ENCODE assay signal across 10 mouse cellular contexts in genomic region chr13:29014066-29014826, GRCm38 (mm10).
A peak's percentile ranks its signal among the peaks of the same experiment; 100 is the strongest.
DNase-seq lines count a peak whose midpoint lies in the region; ATAC-seq and TF ChIP-seq lines count a peak whose summit lies in the region.
"Had no signal": no experiment of that assay in that cellular context is flagged by ENCODE, and none has a peak within 500 bp of the region (broad histone marks: within the 10 kb centered on the region; RNA-seq: fewer than 3 reads in every experiment).

No protein-coding gene starts in this region.

- H3K27ac ChIP-seq in layer of hippocampus, adult 2 months: peak overlapping the region; percentile 86
- no peak overlapping the region for H3K27ac ChIP-seq in liver, embryonic 11.5 days (ENCODE audit: low read depth, low read length)
- H3K27ac ChIP-seq in lung, postnatal 0 days (ENCODE audit: low read length): no peak overlapping the region
- H3K27ac ChIP-seq: stomach, embryonic 15.5 days had no signal

- H3K9ac ChIP-seq in liver, embryonic 11.5 days (ENCODE audit: low read depth, low read length): no peak overlapping the region
- H3K9ac ChIP-seq in lung, postnatal 0 days (replicated peaks; ENCODE audit: low read depth): no peak overlapping the region
- H3K9ac ChIP-seq: stomach, embryonic 15.5 days had no signal

- peak overlapping the region; percentile 59 for H3K4me3 ChIP-seq in layer of hippocampus, adult 2 months
- H3K4me3 ChIP-seq in liver, embryonic 11.5 days (ENCODE audit: low read depth, low read length): no peak overlapping the region
- no peak overlapping the region for H3K4me3 ChIP-seq in lung, postnatal 0 days (ENCODE audit: low read depth, low read length)
- H3K4me3 ChIP-seq: stomach, embryonic 15.5 days had no signal

- H3K9me3 ChIP-seq in liver, embryonic 11.5 days (ENCODE audit: control insufficient read depth, low read length): no peaks in the 10 kb centered on the region
- H3K9me3 ChIP-seq in lung, postnatal 0 days (ENCODE audit: low read length): no peaks in the 10 kb centered on the region
- H3K9me3 ChIP-seq: stomach, embryonic 15.5 days had no signal

- TF ChIP-seq EP300 in lung, postnatal 0 days (IDR thresholded peaks at IDR 0.05): no peak

- no peaks in the 10 kb centered on the region for H3K27me3 ChIP-seq in liver, embryonic 11.5 days (replicated peaks; ENCODE audit: control insufficient read depth, insufficient read depth, low read length)
- H3K27me3 ChIP-seq in lung, postnatal 0 days (replicated peaks; ENCODE audit: insufficient read depth, low read length): no peaks in the 10 kb centered on the region
- H3K27me3 ChIP-seq: stomach, embryonic 15.5 days had no signal

- DNase-seq in layer of hippocampus, adult 2 months (ENCODE audit: low spot score in 2 of 2): peak in 1 of 2 experiments; percentile 10
- no peak for DNase-seq in layer of hippocampus, adult 9-10 months (ENCODE audit: low spot score)
- peak; percentile 38 to 58 for DNase-seq in frontal cortex, postnatal 36 days (ENCODE audit: low spot score in 2 of 2)
- DNase-seq in left cerebral cortex, postnatal 10 days (ENCODE audit: extremely low spot score in 1 of 2, low spot score in 2 of 2): peak; percentile 13 to 30
- DNase-seq in right cerebral cortex, postnatal 25 days: peak; percentile 37
- DNase-seq in thymus, postnatal 14 days: no peak
- no peak for DNase-seq in liver, embryonic 11.5 days (ENCODE audit: low spot score)
- DNase-seq in lung, postnatal 0 days (ENCODE audit: low spot score): no peak
- DNase-seq: kidney, postnatal 14 days had no signal

- intact Hi-C loops in left cerebral cortex, postnatal 10 days (cut with DNase I): no loop called here

- H3K4me1 ChIP-seq in liver, embryonic 11.5 days (replicated peaks; ENCODE audit: control insufficient read depth, insufficient read depth, low read length): no peaks in the 10 kb centered on the region
- no peaks in the 10 kb centered on the region for H3K4me1 ChIP-seq in lung, postnatal 0 days (ENCODE audit: insufficient read depth, low read depth, low read length)
- H3K4me1 ChIP-seq: stomach, embryonic 15.5 days had no signal

- 84% methylated on average over 15 of the region's 15 CpGs for WGBS in liver, embryonic 11.5 days
- WGBS in lung, postnatal 0 days: 79% methylated on average over 15 of the region's 15 CpGs

- TF ChIP-seq CTCF in layer of hippocampus, adult 2 months (conservative IDR thresholded peaks at IDR 0.05): no peak
- no peak for TF ChIP-seq CTCF in lung, postnatal 0 days (IDR thresholded peaks at IDR 0.05)

- no peak overlapping the region for H3K4me2 ChIP-seq in liver, embryonic 11.5 days
- no peak overlapping the region for H3K4me2 ChIP-seq in lung, postnatal 0 days (replicated peaks; ENCODE audit: low read depth, low read length)
- H3K4me2 ChIP-seq: stomach, embryonic 15.5 days had no signal

- no peaks in the 10 kb centered on the region for H3K36me3 ChIP-seq in liver, embryonic 11.5 days (ENCODE audit: control insufficient read depth, insufficient read depth, low read length)
- H3K36me3 ChIP-seq in lung, postnatal 0 days (ENCODE audit: insufficient read depth, low read length): no peaks in the 10 kb centered on the region
- H3K36me3 ChIP-seq: stomach, embryonic 15.5 days had no signal

- no peak for ATAC-seq in liver, embryonic 11.5 days (replicated peaks; ENCODE audit: low FRiP score)
- ATAC-seq in lung, postnatal 0 days: no peak

Comparison
In these comparisons a context has a peak if more than half of its experiments do, and no peak if none do; other contexts are left out.
1. DNase-seq: peak in frontal cortex, postnatal 36 days (2 of 2), left cerebral cortex, postnatal 10 days (2 of 2) and right cerebral cortex, postnatal 25 days (single experiment); none in layer of hippocampus, adult 9-10 months (single experiment), thymus, postnatal 14 days (single experiment), liver, embryonic 11.5 days (single experiment) and lung, postnatal 0 days (single experiment).